Mouse (Mus musculus) B cell, adult 67 days (primary cell): ENCODE data around the gene Fbxo44. TPM values are rescaled to one million over a fixed set of nuclear protein-coding genes. Genes with fewer than 3 reads are reported as not detected.

Source experiments
- total RNA-seq, 2 experiments: library from RNA; stranded (reverse); gene quantifications; 4 replicates each; pipeline ENCODE4 v1.2.4; 2023

Fbxo44 gene
- 1 to 10 TPM; 5.6 to 6.2 TPM for total RNA-seq

GRCm38 (mm10) chr4:148160436-148161390 lies at the start of gene Fbxo44, which contains the start of gene Fbxo2:
Fbxo44 (minus strand) TSS chr4:148160482.
Fbxo2 (plus strand) TSS chr4:148160621.

GRCm38 (mm10) chr4:148151267-148152168 lies 8.8 kb downstream of the Fbxo44 start, which contains the start of gene Fbxo6:
Fbxo6 (minus strand) TSS chr4:148152140.

GRCm38 (mm10) chr4:148130561-148131413 lies 29.5 kb downstream of the Fbxo44 start, which contains the start of gene Draxin:
Draxin (minus strand) TSS chr4:148130698.

GRCm38 (mm10) chr4:148130133-148130532 lies 30.1 kb downstream of the Fbxo44 start, which contains the start of gene Mad2l2:
Mad2l2 (plus strand) TSS chr4:148130384.

Other genes starting within 250 kb of the Fbxo44 start
- 1 to 10 TPM; 6.5 to 6.7 TPM for gene Plod1, start 223.7 kb downstream of the Fbxo44 start, total RNA-seq
- 10 to 100 TPM; 65.5 to 69.7 TPM for gene 2510039O18Rik, start 219.6 kb downstream of the Fbxo44 start, total RNA-seq
- gene Nppb, start 174.7 kb downstream of the Fbxo44 start, total RNA-seq: not detected
- gene Nppa, start 159.8 kb downstream of the Fbxo44 start, total RNA-seq: not detected
- 10 to 100 TPM; 38.3 to 38.7 TPM for gene Clcn6, start 121.7 kb downstream of the Fbxo44 start, total RNA-seq
- 10 to 100 TPM; 15.1 to 18.0 TPM for gene Mthfr, start 121.4 kb downstream of the Fbxo44 start, total RNA-seq
- gene Agtrap, start 72.5 kb downstream of the Fbxo44 start, total RNA-seq: 10 to 100 TPM; 12.8 to 16.6 TPM
- gene Mad2l2, start 30.1 kb downstream of the Fbxo44 start, total RNA-seq: 10 to 100 TPM; 29.2 to 31.7 TPM
- gene Draxin, start 29.8 kb downstream of the Fbxo44 start, total RNA-seq: not detected
- gene Fbxo6, start 8.3 kb downstream of the Fbxo44 start, total RNA-seq: 10 to 100 TPM; 14.1 to 18.5 TPM
- not detected for gene Fbxo2, start 139 bp upstream of the Fbxo44 start, total RNA-seq
- gene Disp3, start 127.5 kb upstream of the Fbxo44 start, total RNA-seq: not detected